Mouse (Mus musculus) heart, adult 18-20 months (tissue): ENCODE data around the gene Ube2j1. TPM values are rescaled to one million over a fixed set of nuclear protein-coding genes. Genes with fewer than 3 reads are reported as not detected.

Experiments used
- DNase-seq, 2 experiments: peaks; one replicate each; pipeline ENCODE4 v3.0.0; 2021 to 2022; ENCODE audit warnings: mixed read lengths in 1 of 2
- total RNA-seq, 2 experiments: library from RNA; stranded (reverse); gene quantifications; 2 replicates each; pipeline ENCODE4 v1.2.3; 2021

Ube2j1 gene
- total RNA-seq, 2 experiments from 2014 or later: 38.7 to 43.1 TPM

GRCm38 (mm10) chr4:33012484-33012883 is 18.7 kb upstream of the Ube2j1 start:
- no peak for DNase-seq

GRCm38 (mm10) chr4:33018361-33018999 is 12.7 kb upstream of the Ube2j1 start:
- DNase-seq: peak; percentile 82 to 94

DNA sequence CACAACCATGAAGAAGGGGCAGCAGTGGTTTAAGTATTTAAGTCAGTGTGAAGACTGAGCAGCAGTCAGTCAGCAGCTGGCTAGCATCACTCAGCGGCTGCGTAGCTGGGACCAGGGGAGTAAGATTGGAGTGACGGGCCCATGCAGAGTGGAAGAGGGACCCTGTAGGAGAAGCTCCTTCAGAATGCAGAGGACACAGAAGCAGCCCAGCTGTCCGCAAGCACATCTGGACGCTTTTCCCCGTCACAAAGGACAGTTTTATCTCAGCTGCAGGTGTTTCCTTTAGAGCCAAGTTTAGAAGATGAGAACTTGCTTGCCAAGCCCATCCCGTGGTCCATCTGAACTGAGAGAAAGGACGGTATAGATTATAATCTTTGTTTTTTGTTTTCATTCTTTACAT is 6.8 kb upstream of the Ube2j1 start:
- no peak for DNase-seq

- DNase-seq: no peak
Observed at GRCm38 (mm10) chr4:33029104-33029503, 2.1 kb upstream of the Ube2j1 start.

DNA sequence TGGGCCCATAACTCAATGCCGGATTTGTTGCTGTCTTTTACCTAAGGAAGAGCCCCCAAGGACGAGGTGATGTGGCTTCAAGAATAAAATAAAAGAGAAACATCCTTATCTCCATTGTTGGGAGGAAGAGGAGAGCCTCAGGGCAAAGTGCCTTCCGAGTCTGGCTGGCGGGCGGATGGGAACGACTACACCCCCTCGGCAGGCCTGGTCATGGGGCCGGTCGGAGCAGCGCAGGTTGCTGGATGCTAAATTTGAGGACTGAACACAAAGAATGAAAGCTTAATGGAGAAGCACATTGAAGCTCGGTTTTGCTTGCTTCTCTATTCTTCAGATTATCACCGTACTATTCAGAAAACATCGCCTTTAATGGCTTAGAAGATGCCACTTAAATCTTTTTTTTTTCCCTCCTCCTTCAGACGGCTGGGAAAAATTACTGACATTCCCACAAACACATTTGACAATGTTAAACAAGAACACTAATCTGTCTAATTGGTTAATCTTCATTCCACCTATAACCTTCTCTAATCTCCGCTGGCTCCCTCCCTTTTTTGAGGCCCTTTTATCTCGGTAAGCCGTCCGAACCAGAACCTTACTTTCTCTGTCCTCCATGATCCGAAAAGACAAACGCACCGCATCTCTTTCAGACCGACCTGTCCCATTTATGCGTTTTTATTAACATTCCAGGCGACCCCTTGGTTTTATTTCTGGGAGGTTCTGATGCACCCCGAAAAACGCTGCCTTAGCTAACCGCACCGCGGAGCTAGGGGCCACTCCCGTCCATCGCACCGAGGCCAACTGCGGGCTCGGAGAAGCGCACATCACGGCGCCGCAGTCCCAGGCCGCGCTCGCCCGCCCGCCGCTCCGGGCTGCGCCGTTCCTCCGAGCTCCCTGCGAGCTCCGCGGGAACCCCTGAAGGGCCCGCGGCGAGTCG is 687 bp upstream of the Ube2j1 start:
- DNase-seq: peak; percentile 11 to 66

GRCm38 (mm10) chr4:33032045-33032444 is 829 bp downstream of the Ube2j1 start:
- DNase-seq: no peak

DNA sequence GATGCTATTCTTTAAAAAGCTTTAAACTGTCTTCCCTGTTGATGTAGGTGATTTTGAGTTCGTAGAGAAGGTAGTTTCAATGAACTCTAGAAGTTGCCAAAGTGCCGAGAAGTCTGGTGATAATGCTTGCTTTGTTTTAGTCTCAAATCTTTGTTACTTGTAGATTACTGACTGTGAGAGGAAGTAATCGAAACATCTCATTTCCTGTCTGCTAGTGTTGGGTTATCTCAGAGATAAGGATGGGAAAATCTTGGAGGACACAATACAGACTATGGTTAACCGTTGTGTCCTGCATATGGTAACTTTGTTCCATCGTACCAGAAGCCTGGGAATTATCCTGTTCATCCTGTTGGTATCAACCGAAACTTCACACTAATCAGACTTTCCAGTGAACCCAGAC is 2.3 kb downstream of the Ube2j1 start:
- DNase-seq: no peak

- no peak for DNase-seq
Observed at GRCm38 (mm10) chr4:33039826-33040225, 8.6 kb downstream of the Ube2j1 start.

- DNase-seq: no peak
Observed at GRCm38 (mm10) chr4:33049601-33050000, 18.4 kb downstream of the Ube2j1 start.

DNA sequence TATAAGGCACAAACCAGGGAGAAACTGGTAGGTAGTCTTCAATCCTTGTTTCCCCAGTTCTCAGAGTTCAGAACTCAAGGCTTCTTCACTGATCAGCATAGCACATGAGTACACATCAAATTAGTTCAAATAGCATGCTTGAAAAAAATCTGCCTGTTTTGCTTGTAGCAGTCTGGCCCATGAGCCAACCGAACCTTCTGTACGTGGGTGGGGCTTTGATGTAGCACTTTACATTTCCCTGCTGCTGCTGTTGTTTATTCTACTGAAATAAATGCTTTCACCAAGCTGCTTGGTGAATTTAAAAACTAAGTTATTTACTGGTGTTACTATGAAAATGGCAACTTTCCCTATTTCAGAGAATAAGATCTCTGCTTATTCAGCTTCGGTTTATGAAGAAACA is 20.8 kb downstream of the Ube2j1 start:
- no peak for DNase-seq

DNA sequence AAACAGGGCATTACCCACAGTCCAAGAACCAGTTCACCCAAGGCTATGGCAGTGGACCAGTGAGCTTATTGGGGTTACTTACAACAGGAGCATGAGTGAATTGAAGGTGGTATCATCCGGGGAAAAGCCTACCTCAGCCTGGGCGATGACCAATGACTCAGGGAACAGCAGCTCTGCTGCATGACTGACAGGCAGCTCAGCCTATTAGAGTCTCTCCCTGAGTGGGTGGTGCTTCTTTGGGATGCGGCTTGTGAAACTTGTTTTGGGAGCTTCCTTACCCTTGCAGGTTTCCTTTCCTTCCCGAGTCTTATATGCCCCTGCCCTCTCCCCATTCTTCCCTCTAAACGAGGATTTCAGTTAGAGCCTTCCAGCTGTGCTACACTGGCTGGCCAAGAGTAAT is 21.4 kb downstream of the Ube2j1 start:
- no peak for DNase-seq

- DNase-seq: no peak
Observed at GRCm38 (mm10) chr4:33054426-33054825, 23.2 kb downstream of the Ube2j1 start.

DNA sequence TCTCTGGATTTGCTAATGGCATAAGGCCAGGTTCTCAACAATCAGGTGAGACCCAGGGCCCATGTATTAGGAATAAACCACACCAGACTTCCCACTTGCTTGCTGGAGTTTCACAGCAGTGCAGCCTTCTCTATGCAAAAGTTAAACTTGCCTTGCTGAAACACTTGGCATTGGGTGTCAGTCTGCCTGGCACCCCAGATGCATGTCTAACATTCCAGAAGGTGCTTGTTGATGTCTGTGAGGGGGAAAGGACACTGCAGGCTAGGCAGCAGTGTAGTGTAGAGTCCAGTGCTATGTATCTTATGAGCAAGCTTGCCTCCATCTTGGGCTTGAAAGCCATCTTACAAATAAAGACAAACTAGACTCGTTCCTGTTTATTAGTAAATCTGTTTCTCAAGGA is 25.1 kb downstream of the Ube2j1 start:
- DNase-seq: peak in 1 of 2 experiments; percentile 46

- DNase-seq: peak; percentile 83 to 91
Observed at GRCm38 (mm10) chr4:33057890-33058687, 26.9 kb downstream of the Ube2j1 start.

GRCm38 (mm10) chr4:33061158-33061557 is 29.9 kb downstream of the Ube2j1 start:
- DNase-seq: no peak

- peak; percentile 18 to 33 for DNase-seq
Observed at GRCm38 (mm10) chr4:33062981-33063380, 31.8 kb downstream of the Ube2j1 start, which contains the start of gene Gabrr2. Gabrr2 (plus strand) TSS chr4:33062999.

DNA sequence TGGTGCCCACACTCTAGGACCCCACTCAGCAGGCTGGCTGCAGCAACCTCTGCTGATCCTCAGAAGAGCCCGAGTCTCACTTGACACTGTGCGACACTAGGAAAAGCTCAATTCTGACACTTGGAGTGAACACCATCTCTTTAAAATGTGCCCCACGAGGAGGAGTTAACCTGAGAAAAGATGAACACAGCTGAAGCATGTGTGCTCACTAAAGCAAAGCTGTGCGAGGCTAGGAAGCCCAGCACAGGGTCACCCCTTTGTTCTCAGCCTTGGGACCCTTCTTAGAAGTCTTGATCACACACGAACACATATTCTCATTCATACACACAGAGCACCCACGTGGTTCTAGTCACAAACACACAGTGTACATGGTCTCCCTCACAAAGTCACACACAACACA is 33.8 kb downstream of the Ube2j1 start:
- DNase-seq: no peak

DNA sequence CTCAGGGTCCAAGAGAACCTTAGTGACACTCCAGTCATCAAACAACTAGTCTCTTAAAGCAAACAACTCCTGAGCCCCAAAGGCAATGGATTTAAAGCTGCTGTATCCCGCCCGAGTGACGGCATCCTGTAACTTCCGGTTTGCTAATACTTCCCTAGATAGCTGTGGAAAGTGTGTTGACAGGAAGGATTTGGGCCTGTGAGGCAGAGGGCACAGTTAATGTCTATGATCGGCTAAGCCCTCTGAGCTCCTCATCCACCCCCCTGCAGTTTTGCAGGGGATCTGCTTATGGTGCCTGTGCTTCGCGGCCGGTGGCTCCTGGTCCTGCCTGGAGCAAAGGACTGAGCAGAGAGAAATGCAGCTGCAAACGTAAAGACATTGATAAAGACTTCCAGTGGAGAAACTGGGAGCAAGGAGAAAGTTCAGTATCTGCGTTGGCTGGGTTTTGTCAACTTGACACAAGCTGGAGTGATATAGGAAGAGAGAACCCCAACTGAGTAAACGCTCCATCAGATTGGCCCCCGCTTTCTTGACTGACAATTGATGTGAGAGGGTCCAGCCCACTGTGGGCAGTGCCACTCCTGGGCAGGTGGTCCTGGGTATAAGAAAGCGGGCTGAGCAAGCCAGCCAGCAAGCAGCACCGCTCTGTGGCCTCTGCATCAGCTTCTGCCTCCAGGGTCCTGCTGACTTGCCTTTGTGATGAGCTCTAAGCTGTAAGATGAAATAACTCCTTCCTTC is 35.2 kb downstream of the Ube2j1 start:
- no peak for DNase-seq

- DNase-seq: no peak
Observed at GRCm38 (mm10) chr4:33067331-33067730, 36.1 kb downstream of the Ube2j1 start.

GRCm38 (mm10) chr4:33067826-33068225 is 36.6 kb downstream of the Ube2j1 start:
- no peak for DNase-seq

DNA sequence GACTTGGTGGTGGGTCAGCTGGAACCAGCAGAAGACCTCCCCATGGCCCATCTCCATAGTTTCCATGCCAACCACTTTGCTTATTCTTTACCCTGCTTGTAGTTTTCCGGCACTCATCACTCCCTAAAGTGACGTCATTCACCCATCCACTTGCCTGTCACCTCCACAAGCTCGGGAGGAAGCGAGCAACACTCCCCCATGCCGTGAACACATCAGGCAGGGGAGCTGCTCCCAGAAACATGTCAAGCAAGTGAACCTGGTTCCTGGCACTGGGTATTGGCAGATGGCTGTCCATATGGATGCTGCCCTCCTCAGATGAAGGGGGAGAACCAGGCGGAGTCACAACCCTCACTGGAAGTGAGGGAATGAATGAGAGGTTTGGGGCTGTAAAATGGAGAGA is 37.7 kb downstream of the Ube2j1 start:
- DNase-seq: no peak

GRCm38 (mm10) chr4:33070326-33070725 is 39.1 kb downstream of the Ube2j1 start:
- DNase-seq: no peak
